Mouse (Mus musculus) erythroblast, embryonic 14.5 days (primary cell): ENCODE measurements at regions not wholly inside any gene's neighbourhood (a gene's known extent, or its start where the extent isn't known, plus 50 kb on each side); places are given as distances from the start of the nearest gene placed in this dataset.

Experiments used
- GATA1 ChIP-seq: IDR thresholded peaks from 2 replicates; pipeline ENCODE4 v1.6.1; 2012; ENCODE audit warnings: low read length, inconsistent platforms, mixed read lengths
- TAL1 ChIP-seq: IDR thresholded peaks from 3 replicates; pipeline ENCODE4 v1.6.1; 2012; ENCODE audit warnings: low read length, inconsistent platforms, mixed read lengths

- TF ChIP-seq GATA1 (no peak), TAL1 (no peak)
Measured at GRCm38 (mm10) chr8:76750286-76750685, 149.0 kb upstream of the Nr3c2 start.
